Mouse (Mus musculus) thymus, postnatal 14 days (tissue): Measurements from ENCODE around the gene Sox15.

Source experiments
- DNase-seq: peaks from one replicate; pipeline ENCODE4 v3.0.0; 2021

Sox15 gene

GRCm38 (mm10) chr11:69703814-69704612, 48.9 kb downstream of the Sox15 start:
- DNase-seq, result no peak

GRCm38 (mm10) chr11:69704613-69705010, 49.5 kb downstream of the Sox15 start:
- no peak for DNase-seq
